Mouse (Mus musculus) embryonic stem cell, embryonic (primary cell): ENCODE data around the gene Dlg3.

Experiments used
- CTCF ChIA-PET, 4 experiments: fragments of 300-600 bp in 2 of 4; fragments of 350-600 bp in 2 of 4; sonication (Branson Sonifier 250); formaldehyde crosslinking; loops; one replicate each; lab custom pipeline; 2022; ENCODE audit warnings: inconsistent platforms in 2 of 4; lab: Charles Lee
- POLR2A ChIA-PET, 4 experiments: fragments of 300-600 bp in 2 of 4; fragments of 350-600 bp in 2 of 4; sonication (Branson Sonifier 250); formaldehyde crosslinking; loops; one replicate each; lab custom pipeline; 2022; ENCODE audit warnings: antibody characterized with exemption in 4 of 4, inconsistent platforms in 1 of 4; lab: Charles Lee

Dlg3 gene

GRCm38 (mm10) chrX:100777655-100778234, 10.2 kb downstream of the Dlg3 start:
- ChIA-PET CTCF (interaction anchor here in 1 of 4 experiments (0.6 kb wide), 1 partner anchor 9 kb away, joined by 4 read pairs; no protein-coding TSS in a partner anchor), POLR2A (interaction anchor here in 3 of 4 experiments (0.6 to 1.7 kb wide), 6 partner anchors 10 to 555 kb away, joined by 3 to 9 read pairs (median 4); no protein-coding TSS in a partner anchor)

GRCm38 (mm10) chrX:100778397-100778796, 10.9 kb downstream of the Dlg3 start:
- CTCF ChIA-PET, result interaction anchor here in 1 of 4 experiments (0.6 kb wide), 1 partner anchor 9 kb away, joined by 4 read pairs; no protein-coding TSS in a partner anchor
- POLR2A ChIA-PET, result interaction anchor here in 1 of 4 experiments (1.6 to 1.7 kb wide), 2 partner anchors 18 to 304 kb away, joined by 3 to 6 read pairs; no protein-coding TSS in a partner anchor

- POLR2A ChIA-PET, result no interaction called here
Observed at GRCm38 (mm10) chrX:100789322-100789721, 21.8 kb downstream of the Dlg3 start.

GRCm38 (mm10) chrX:100796041-100796740, 28.7 kb downstream of the Dlg3 start:
- POLR2A ChIA-PET, result interaction anchor here in 2 of 4 experiments (0.8 to 2.1 kb wide), 4 partner anchors 11 to 477 kb away, joined by 3 to 6 read pairs (median 3); partner anchors contain the start of gene Med12 (in 1 of the 2)

More at GRCm38 (mm10) chrX:100789322-100789721, 21.8 kb downstream of the Dlg3 start:
- CTCF ChIA-PET, result no interaction called here

GRCm38 (mm10) chrX:100796741-100797090, 29.2 kb downstream of the Dlg3 start:
- ChIA-PET POLR2A (interaction anchor here in 1 of 4 experiments (2.1 kb wide), 1 partner anchor 19 kb away, joined by 6 read pairs; no protein-coding TSS in a partner anchor), CTCF (no interaction called here)

More at GRCm38 (mm10) chrX:100796041-100796740, 28.7 kb downstream of the Dlg3 start:
- CTCF ChIA-PET, result no interaction called here

- ChIA-PET CTCF (interaction anchor here in 1 of 4 experiments (0.7 kb wide), 1 partner anchor 324 kb away, joined by 3 read pairs; no protein-coding TSS in a partner anchor), POLR2A (interaction anchor here in 2 of 4 experiments (0.6 to 2.1 kb wide), 2 partner anchors 20 kb away, joined by 3 to 6 read pairs; no protein-coding TSS in a partner anchor)
Observed at GRCm38 (mm10) chrX:100797370-100797769, 29.8 kb downstream of the Dlg3 start.

GRCm38 (mm10) chrX:100797851-100798527, 30.5 kb downstream of the Dlg3 start:
- ChIA-PET POLR2A (interaction anchor here in 1 of 4 experiments (0.6 kb wide), 1 partner anchor 20 kb away, joined by 3 read pairs; no protein-coding TSS in a partner anchor), CTCF (interaction anchor here in 1 of 4 experiments (0.7 kb wide), 1 partner anchor 324 kb away, joined by 3 read pairs; no protein-coding TSS in a partner anchor)

- POLR2A ChIA-PET, result interaction anchor here in 2 of 4 experiments (0.6 to 1.0 kb wide), 2 partner anchors 10 to 18 kb away, joined by 4 read pairs; no protein-coding TSS in a partner anchor
- CTCF ChIA-PET, result no interaction called here
Observed at GRCm38 (mm10) chrX:100800643-100801042, 33.1 kb downstream of the Dlg3 start.

- ChIA-PET POLR2A (no interaction called here), CTCF (no interaction called here)
Observed at GRCm38 (mm10) chrX:100802034-100802433, 34.5 kb downstream of the Dlg3 start.

GRCm38 (mm10) chrX:100811129-100811528, 43.6 kb downstream of the Dlg3 start:
- CTCF ChIA-PET, result no interaction called here
- POLR2A ChIA-PET, result no interaction called here

- ChIA-PET CTCF (no interaction called here), POLR2A (no interaction called here)
Observed at GRCm38 (mm10) chrX:100814139-100814538, 46.6 kb downstream of the Dlg3 start.

- CTCF ChIA-PET, result no interaction called here
- POLR2A ChIA-PET, result no interaction called here
Observed at GRCm38 (mm10) chrX:100815766-100816165, 48.2 kb downstream of the Dlg3 start.

GRCm38 (mm10) chrX:100818681-100819080, 51.2 kb downstream of the Dlg3 start:
- CTCF ChIA-PET, result no interaction called here
- POLR2A ChIA-PET, result interaction anchor here in 2 of 4 experiments (0.9 kb wide), 2 partner anchors 18 to 266 kb away, joined by 3 to 4 read pairs; no protein-coding TSS in a partner anchor

- CTCF ChIA-PET, result no interaction called here
- POLR2A ChIA-PET, result no interaction called here
Observed at GRCm38 (mm10) chrX:100821149-100821548, 53.6 kb downstream of the Dlg3 start.

GRCm38 (mm10) chrX:100825557-100825956, 58.0 kb downstream of the Dlg3 start:
- POLR2A ChIA-PET, result no interaction called here
- CTCF ChIA-PET, result no interaction called here

- POLR2A ChIA-PET, result interaction anchor here in 1 of 4 experiments (0.6 kb wide), 1 partner anchor 54 kb away, joined by 10 read pairs; no protein-coding TSS in a partner anchor
- CTCF ChIA-PET, result no interaction called here
Observed at GRCm38 (mm10) chrX:100832806-100833205, 65.3 kb downstream of the Dlg3 start.

- POLR2A ChIA-PET, result no interaction called here
- CTCF ChIA-PET, result no interaction called here
Observed at GRCm38 (mm10) chrX:100839211-100839610, 71.7 kb downstream of the Dlg3 start.
